28 mouse cellular contexts compared by ENCODE assay signal in genomic region chr1:21299826-21300225, GRCm38 (mm10). TPM values are rescaled to one million over a fixed set of nuclear protein-coding genes. Genes with fewer than 3 reads are reported as not detected.
DNase-seq lines count a peak whose midpoint lies in the region; ATAC-seq and TF ChIP-seq lines count a peak whose summit lies in the region.
"Had no signal": no experiment of that assay in that cellular context is flagged by ENCODE, and none has a peak within 500 bp of the region (broad histone marks: within the 10 kb centered on the region; RNA-seq: fewer than 3 reads in every experiment).

No protein-coding gene starts in this region.

- no peaks in the 10 kb centered on the region for H3K27me3 ChIP-seq in heart, embryonic 12.5 days (replicated peaks)
- H3K27me3 ChIP-seq in liver, adult 2 months (ENCODE audit: control insufficient read depth, insufficient read depth, low read length): no peaks in the 10 kb centered on the region
- no peaks in the 10 kb centered on the region for H3K27me3 ChIP-seq in liver, embryonic 11.5 days (replicated peaks; ENCODE audit: control insufficient read depth, insufficient read depth, low read length)
- H3K27me3 ChIP-seq: CH12.LX; embryonic facial prominence, embryonic 12.5 days; forebrain, embryonic 13.5 days; forebrain, embryonic 15.5 days had no signal

- WGBS in heart, embryonic 12.5 days: 54% methylated on average over 3 of the region's 3 CpGs
- 50% methylated on average over 3 of the region's 3 CpGs for WGBS in liver, adult 2 months
- WGBS in liver, embryonic 11.5 days: 59% methylated on average over 3 of the region's 3 CpGs

- ATAC-seq in heart, embryonic 12.5 days (ENCODE audit: insufficient number of reproducible peaks, low FRiP score): no peak
- ATAC-seq in liver, embryonic 11.5 days (replicated peaks; ENCODE audit: low FRiP score): no peak
- ATAC-seq: activated CD4-positive, CD25-positive, alpha-beta regulatory T cell, adult 4 months; CD4-positive, CD25-positive, alpha-beta regulatory T cell, adult 4 months; forebrain, embryonic 13.5 days; forebrain, embryonic 15.5 days; Patski had no signal

- no peak overlapping the region for H3K27ac ChIP-seq in heart, embryonic 12.5 days (ENCODE audit: poor library complexity, severe bottlenecking)
- H3K27ac ChIP-seq in liver, adult 2 months (replicated peaks; ENCODE audit: insufficient read depth, low read depth, low read length): peak overlapping the region; percentile 23; the same call in 1 of the 2 replicates
- no peak overlapping the region for H3K27ac ChIP-seq in liver, embryonic 11.5 days (ENCODE audit: low read depth, low read length)
- H3K27ac ChIP-seq: embryonic facial prominence, embryonic 10.5 days; embryonic facial prominence, embryonic 12.5 days; forebrain, embryonic 13.5 days; forebrain, embryonic 15.5 days had no signal

- H3K79me2 ChIP-seq in liver, adult 2 months (ENCODE audit: control insufficient read depth, insufficient read depth, low read length): no peaks in the 10 kb centered on the region

- no peaks in the 10 kb centered on the region for H3K9me3 ChIP-seq in heart, embryonic 12.5 days (replicated peaks)
- H3K9me3 ChIP-seq in liver, embryonic 11.5 days (ENCODE audit: control insufficient read depth, low read length): no peaks in the 10 kb centered on the region
- H3K9me3 ChIP-seq: embryonic facial prominence, embryonic 10.5 days; embryonic facial prominence, embryonic 12.5 days; forebrain, embryonic 13.5 days; forebrain, embryonic 15.5 days; G1E had no signal

- DNase-seq in heart, adult 11 months: peak; percentile 37
- peak; percentile 71 for DNase-seq in kidney, adult 9 months
- DNase-seq in kidney, postnatal 25 days: no peak
- DNase-seq in liver, adult 2 months (ENCODE audit: extremely low read depth, low read depth, low spot score): peak; percentile 66
- no peak for DNase-seq in liver, embryonic 11.5 days (ENCODE audit: low spot score)
- DNase-seq: adrenal gland, adult 8-10 months; adrenal gland, postnatal 14 days; adrenal gland, postnatal 36 days; B cell, adult 2 months; cerebellum, adult 11-12 months; cerebellum, adult 2 months; cerebellum, adult 9-10 months; cerebellum, postnatal 10 days; cerebellum, postnatal 25 days had no signal

- no peak for TF ChIP-seq POLR2A in liver, adult 2 months (IDR thresholded peaks at IDR 0.05; ENCODE audit: extremely low read depth, insufficient read depth, low read length)

- no peak overlapping the region for H3K4me3 ChIP-seq in heart, embryonic 12.5 days
- peak overlapping the region; percentile 52; the same call in 1 of the 2 replicates for H3K4me3 ChIP-seq in liver, adult 2 months (ENCODE audit: insufficient read depth, low read depth, low read length)
- no peak overlapping the region for H3K4me3 ChIP-seq in liver, embryonic 11.5 days (ENCODE audit: low read depth, low read length)
- H3K4me3 ChIP-seq: embryonic facial prominence, embryonic 10.5 days; embryonic facial prominence, embryonic 12.5 days; forebrain, embryonic 13.5 days; forebrain, embryonic 15.5 days had no signal

- H3K36me3 ChIP-seq in heart, embryonic 12.5 days: no peaks in the 10 kb centered on the region
- H3K36me3 ChIP-seq in liver, adult 2 months (ENCODE audit: control insufficient read depth, insufficient read depth, low read length): no peaks in the 10 kb centered on the region
- H3K36me3 ChIP-seq in liver, embryonic 11.5 days (ENCODE audit: control insufficient read depth, insufficient read depth, low read length): no peaks in the 10 kb centered on the region
- H3K36me3 ChIP-seq: embryonic facial prominence, embryonic 10.5 days; embryonic facial prominence, embryonic 12.5 days; forebrain, embryonic 15.5 days; G1E had no signal

- no peak for TF ChIP-seq CTCF in liver, adult 2 months (IDR thresholded peaks at IDR 0.05; ENCODE audit: low read depth, low read length)

- no peak overlapping the region for H3K9ac ChIP-seq in heart, embryonic 12.5 days
- no peak overlapping the region for H3K9ac ChIP-seq in liver, adult 2 months (ENCODE audit: low read depth, low read length)
- no peak overlapping the region for H3K9ac ChIP-seq in liver, embryonic 11.5 days (ENCODE audit: low read depth, low read length)
- H3K9ac ChIP-seq: embryonic facial prominence, embryonic 12.5 days; forebrain, embryonic 13.5 days; forebrain, embryonic 15.5 days had no signal

- H3K4me1 ChIP-seq in heart, embryonic 12.5 days (replicated peaks): no peaks in the 10 kb centered on the region
- peaks cover 9% of the 10 kb centered on the region; the same call in 1 of the 2 replicates for H3K4me1 ChIP-seq in liver, adult 2 months (ENCODE audit: control insufficient read depth, insufficient read depth, low read length)
- no peaks in the 10 kb centered on the region for H3K4me1 ChIP-seq in liver, embryonic 11.5 days (replicated peaks; ENCODE audit: control insufficient read depth, insufficient read depth, low read length)
- H3K4me1 ChIP-seq: embryonic facial prominence, embryonic 10.5 days; embryonic facial prominence, embryonic 12.5 days; forebrain, embryonic 13.5 days; forebrain, embryonic 15.5 days had no signal

- no peak overlapping the region for H3K4me2 ChIP-seq in heart, embryonic 12.5 days
- no peak overlapping the region for H3K4me2 ChIP-seq in liver, embryonic 11.5 days
- H3K4me2 ChIP-seq: embryonic facial prominence, embryonic 12.5 days; forebrain, embryonic 13.5 days; forebrain, embryonic 15.5 days had no signal

RNA-seq across cellular contexts. Expression of gene Khdc1a, which starts 49.6 kb away (rescaled TPM):
- not detected in 2 replicates for polyA plus RNA-seq in heart, embryonic 12.5 days (2016; fragmentation: Nextera tagmentation; extraction: Ambion mirVana)
- not detected in 2 replicates for total RNA-seq in liver, adult 2 months (2014; rRNA removed)
- polyA plus RNA-seq in liver, adult 2 months (2012; rRNA removed): not detected in 2 replicates
- polyA plus RNA-seq in liver, embryonic 11.5 days (2014; fragmentation: Nextera tagmentation; extraction: Ambion mirVana): not detected in 2 replicates
- total RNA-seq: adrenal gland, adult 18-20 months; adrenal gland, adult 8-10 months; adrenal gland, postnatal 14 days; adrenal gland, postnatal 36 days; CH12.LX had no signal
- polyA plus RNA-seq: cerebellum, adult 2 months; cortical plate, adult 2 months; embryonic facial prominence, embryonic 10.5 days; embryonic facial prominence, embryonic 12.5 days; embryonic facial prominence, embryonic 14.5 days; forebrain, embryonic 11.5 days; forebrain, embryonic 13.5 days; forebrain, embryonic 15.5 days; G1E; Patski had no signal

RNA-seq across cellular contexts. Expression of gene Gsta3, which starts 59.4 kb away (rescaled TPM):
- 0.36 and 0.64 TPM in 2 replicates for polyA plus RNA-seq in heart, embryonic 12.5 days (2016; fragmentation: Nextera tagmentation; extraction: Ambion mirVana)
- 1,830 and 2,301 TPM in 2 replicates for total RNA-seq in liver, adult 2 months (2014; rRNA removed)
- 586 and 693 TPM in 2 replicates for polyA plus RNA-seq in liver, adult 2 months (2012; rRNA removed)
- 0.62 and 1.5 TPM in 2 replicates for polyA plus RNA-seq in liver, embryonic 11.5 days (2014; fragmentation: Nextera tagmentation; extraction: Ambion mirVana)
- total RNA-seq: CH12.LX had no signal
- polyA plus RNA-seq: G1E had no signal

Comparison
In these comparisons a context has a peak if more than half of its experiments do, and no peak if none do; other contexts are left out.
1. DNase-seq: peak in heart, adult 11 months (single experiment), kidney, adult 9 months (single experiment) and liver, adult 2 months (single experiment); none in kidney, postnatal 25 days (0 of 2) and liver, embryonic 11.5 days (single experiment).
2. RNA of gene Gsta3, which starts 59.4 kb away (polyA plus RNA-seq): 586 to 693 TPM in liver, adult 2 months; 0.36 to 0.64 TPM in heart, embryonic 12.5 days and 0.62 to 1.5 TPM in liver, embryonic 11.5 days; every median in the first group is over 100 times any median in the second.